Mouse (Mus musculus) G1E (cell line): Measurements from ENCODE around the gene Cd59a. TPM values are rescaled to one million over a fixed set of nuclear protein-coding genes. Genes with fewer than 3 reads are reported as not detected.
"Not testable (repeated sequence)": the region's sequence is repeated elsewhere in the genome, so short reads cannot be mapped to it uniquely, and the experiment has no call there.

Source experiments
- ATAC-seq: 2 replicates; pipeline ENCODE4 v1.8.0; 2016; ENCODE audit warnings: mild to moderate bottlenecking; ENCODE audit not compliant: insufficient number of reproducible peaks, poor library complexity, low FRiP score, severe bottlenecking; ENCODE audit errors: extremely low read depth
- DNase-seq: peaks from one replicate; pipeline ENCODE4 v3.0.0; 2012; ENCODE audit warnings: low spot score
- H3K27me3 ChIP-seq: 2 replicates; pipeline ENCODE4 v1.6.1; 2012; ENCODE audit warnings: mild to moderate bottlenecking, low read length, inconsistent platforms; ENCODE audit not compliant: insufficient read depth
- H3K36me3 ChIP-seq: replicated peaks from 2 replicates; pipeline ENCODE3; 2012; ENCODE audit warnings: mild to moderate bottlenecking, inconsistent platforms
- H3K4me1 ChIP-seq: 2 replicates; pipeline ENCODE4 v1.6.1; 2012; ENCODE audit warnings: low read depth, low read length, inconsistent platforms, mixed read lengths; ENCODE audit not compliant: insufficient read depth
- H3K4me3 ChIP-seq: 2 replicates; pipeline ENCODE4 v1.5.1; 2012; ENCODE audit warnings: low read depth, mild to moderate bottlenecking, inconsistent platforms, low read length, moderate library complexity, mixed read lengths
- H3K9me3 ChIP-seq: replicated peaks from 2 replicates; pipeline ENCODE4 v1.6.1; 2012; ENCODE audit warnings: inconsistent platforms
- CTCF ChIP-seq: IDR thresholded peaks from 2 replicates; pipeline ENCODE4 v1.5.1; 2012; ENCODE audit warnings: low read depth, low read length, inconsistent platforms, mixed read lengths
- GATA1 ChIP-seq: IDR thresholded peaks from 2 replicates; pipeline ENCODE4 v1.6.1; 2012; ENCODE audit warnings: borderline replicate concordance, low read length, inconsistent platforms, mixed read lengths
- GATA2 ChIP-seq: IDR thresholded peaks from 2 replicates; pipeline ENCODE4 v1.6.1; 2012; ENCODE audit warnings: low read depth, low read length, inconsistent platforms, borderline replicate concordance
- POLR2AphosphoS5 ChIP-seq: IDR thresholded peaks from 2 replicates; pipeline ENCODE4 v1.6.1; 2012; ENCODE audit warnings: low read depth, low read length, inconsistent platforms; ENCODE audit not compliant: insufficient replicate concordance
- TAL1 ChIP-seq: conservative IDR thresholded peaks from 2 replicates; pipeline ENCODE4 v1.6.1; 2012; ENCODE audit warnings: low read depth, low read length, inconsistent platforms, mixed read lengths
- polyA plus RNA-seq: library from polyadenylated mRNA; stranded (reverse); fragments of >175 nt; gene quantifications from 2 replicates; pipeline ENCODE4 v1.2.3, GENCODE M21; 2012
- total RNA-seq, 2 experiments: library from RNA; stranded (forward) in 1 of 2; stranded (reverse) in 1 of 2; fragments of 200-1000 nt in 1 of 2; fragments of >200 nt in 1 of 2; fragmentation: Nextera tagmentation in 1 of 2; gene quantifications; 2 replicates each; pipeline ENCODE4 v1.2.3; 2014 to 2017

The Cd59a gene
- total and polyA plus RNA-seq, 3 experiments: 0.10 to 4.4 (median 1.7) TPM

- Histone ChIP-seq H3K27me3 (no peaks in the 10 kb centered on the region), H3K4me1 (peaks cover 12% of the 10 kb centered on the region), H3K36me3 (no peaks in the 10 kb centered on the region), H3K9me3 (no peaks in the 10 kb centered on the region), H3K4me3 (peak within 1 kb of the TSS; percentile 5; the same call in 1 of the 2 replicates)
- no peak for DNase-seq
- TF ChIP-seq TAL1: no peak
- no peak for TF ChIP-seq GATA2
- TF ChIP-seq GATA1: no peak
- TF ChIP-seq POLR2AphosphoS5: no peak
- TF ChIP-seq CTCF: no peak
- no peak for ATAC-seq
Observed at GRCm38 (mm10) chr2:104069704-104070185, 25.9 kb upstream of the Cd59a start, which contains the start of gene Cd59b. Gene Cd59b, plus strand, starts transcription at chr2:104069849.

GRCm38 (mm10) chr2:104078285-104078684 is 17.3 kb upstream of the Cd59a start:
- not testable (repeated sequence) for H3K9me3 ChIP-seq, H3K27me3 ChIP-seq, H3K4me3 ChIP-seq, H3K36me3 ChIP-seq, DNase-seq
- peaks cover 26% of the 10 kb centered on the region for H3K4me1 ChIP-seq
- peak; percentile 69 for TF ChIP-seq TAL1
- peak; percentile 99 for ATAC-seq

GRCm38 (mm10) chr2:104081436-104082050 is 14.1 kb upstream of the Cd59a start:
- not testable (repeated sequence) for DNase-seq, ATAC-seq, H3K36me3 ChIP-seq, H3K4me3 ChIP-seq, H3K27me3 ChIP-seq, H3K9me3 ChIP-seq
- peaks cover 26% of the 10 kb centered on the region for H3K4me1 ChIP-seq

- Histone ChIP-seq H3K9me3 (no peaks in the 10 kb centered on the region), H3K36me3 (no peaks in the 10 kb centered on the region), H3K4me1 (peaks cover 24% of the 10 kb centered on the region), H3K27me3 (no peaks in the 10 kb centered on the region), H3K4me3 (no peak overlapping the region)
- DNase-seq: no peak
- TF ChIP-seq POLR2AphosphoS5: no peak
- no peak for TF ChIP-seq CTCF
- no peak for TF ChIP-seq GATA2
- TF ChIP-seq GATA1: no peak
- TF ChIP-seq TAL1: no peak
- no peak for ATAC-seq
Observed at GRCm38 (mm10) chr2:104082474-104082873, 13.1 kb upstream of the Cd59a start.

GRCm38 (mm10) chr2:104084027-104084426 is 11.6 kb upstream of the Cd59a start:
- H3K27me3 ChIP-seq, ATAC-seq, H3K36me3 ChIP-seq, DNase-seq, H3K4me3 ChIP-seq, H3K9me3 ChIP-seq: not testable (repeated sequence)
- peaks cover 12% of the 10 kb centered on the region for H3K4me1 ChIP-seq

- not testable (repeated sequence) for DNase-seq
Observed at GRCm38 (mm10) chr2:104087562-104087961, 8.0 kb upstream of the Cd59a start.

GRCm38 (mm10) chr2:104093305-104093704 is 2.3 kb upstream of the Cd59a start:
- TF ChIP-seq GATA2 (no peak), GATA1 (no peak), TAL1 (no peak), CTCF (no peak), POLR2AphosphoS5 (no peak)

More at GRCm38 (mm10) chr2:104087562-104087961, 8.0 kb upstream of the Cd59a start:
- H3K9me3 ChIP-seq, H3K4me3 ChIP-seq, ATAC-seq, H3K4me1 ChIP-seq, H3K36me3 ChIP-seq, H3K27me3 ChIP-seq: not testable (repeated sequence)

More at GRCm38 (mm10) chr2:104093305-104093704, 2.3 kb upstream of the Cd59a start:
- Histone ChIP-seq H3K27me3 (no peaks in the 10 kb centered on the region), H3K4me3 (no peak overlapping the region), H3K36me3 (no peaks in the 10 kb centered on the region), H3K4me1 (peaks cover 22% of the 10 kb centered on the region), H3K9me3 (peaks cover 4% of the 10 kb centered on the region)
- ATAC-seq: no peak
- DNase-seq: no peak
